Mouse (Mus musculus): ENCODE measurements at regions not wholly inside any gene's neighbourhood (a gene's known extent, or its start where the extent isn't known, plus 50 kb on each side); places are given as distances from the start of the nearest gene placed in this dataset.

GRCm38 (mm10) chr17:48738708-48739107, 193.5 kb upstream of the Lrfn2 start:
- Histone ChIP-seq H3K9me3 (replicated peaks) (no peaks in the 10 kb centered on the region), H3K4me2 (no peak overlapping the region), H3K4me3 (replicated peaks) (no peak overlapping the region), H3K9ac (no peak overlapping the region), H3K27ac (no peak overlapping the region), H3K27me3 (no peaks in the 10 kb centered on the region), H3K36me3 (no peaks in the 10 kb centered on the region), H3K4me1 (replicated peaks) (no peaks in the 10 kb centered on the region)
- DNase-seq (no peak), ATAC-seq (ENCODE audit: low read depth) (peak; percentile 71)
- 44% methylated on average over 5 of the region's 5 CpGs for WGBS (ENCODE audit: insufficient replicate concordance)

- no peaks in the 10 kb centered on the region for H3K27me3 ChIP-seq
- H3K4me3 ChIP-seq (replicated peaks): no peak overlapping the region
- H3K4me1 ChIP-seq (replicated peaks): no peaks in the 10 kb centered on the region
- H3K9me3 ChIP-seq (replicated peaks): 0 out of 2 replicates have a peak, but pooled peaks cover 3% of the 10 kb centered on the region
- H3K9ac ChIP-seq: no peak overlapping the region
- no peak overlapping the region for H3K27ac ChIP-seq
- no peak overlapping the region for H3K4me2 ChIP-seq
- no peak for DNase-seq
- H3K36me3 ChIP-seq: no peaks in the 10 kb centered on the region
- WGBS (ENCODE audit: insufficient replicate concordance): 77% methylated on average over 13 of the region's 13 CpGs
- no peak for ATAC-seq (ENCODE audit: low read depth)
Measured at GRCm38 (mm10) chr17:48742769-48743405, 189.3 kb upstream of the Lrfn2 start.

GRCm38 (mm10) chr17:48770099-48770498, 162.1 kb upstream of the Lrfn2 start:
- DNase-seq: no peak
- no peak overlapping the region for H3K9ac ChIP-seq
- no peaks in the 10 kb centered on the region for H3K36me3 ChIP-seq
- H3K4me1 ChIP-seq (replicated peaks): no peaks in the 10 kb centered on the region
- H3K27ac ChIP-seq: no peak overlapping the region
- H3K4me2 ChIP-seq: no peak overlapping the region
- ATAC-seq (ENCODE audit: low read depth): no peak
- 46% methylated on average over 2 of the region's 2 CpGs for WGBS (ENCODE audit: insufficient replicate concordance)
- no peaks in the 10 kb centered on the region for H3K27me3 ChIP-seq
- H3K4me3 ChIP-seq (replicated peaks): no peak overlapping the region
- no peaks in the 10 kb centered on the region for H3K9me3 ChIP-seq (replicated peaks)

GRCm38 (mm10) chr17:48771721-48772320, 160.4 kb upstream of the Lrfn2 start:
- H3K27ac ChIP-seq: no peak overlapping the region
- 76% methylated on average over 13 of the region's 13 CpGs for WGBS (ENCODE audit: insufficient replicate concordance)

GRCm38 (mm10) chr17:48774172-48774890, 157.8 kb upstream of the Lrfn2 start:
- Histone ChIP-seq H3K4me2 (no peak overlapping the region), H3K4me3 (replicated peaks) (no peak overlapping the region), H3K27ac (no peak overlapping the region), H3K9me3 (replicated peaks) (no peaks in the 10 kb centered on the region), H3K9ac (no peak overlapping the region), H3K36me3 (no peaks in the 10 kb centered on the region), H3K27me3 (no peaks in the 10 kb centered on the region), H3K4me1 (replicated peaks) (no peaks in the 10 kb centered on the region)
- 65% methylated on average over 15 of the region's 15 CpGs for WGBS (ENCODE audit: insufficient replicate concordance)
- DNase-seq (no peak), ATAC-seq (ENCODE audit: low read depth) (no peak)

More at GRCm38 (mm10) chr17:48771721-48772320, 160.4 kb upstream of the Lrfn2 start:
- Histone ChIP-seq H3K27me3 (no peaks in the 10 kb centered on the region), H3K36me3 (no peaks in the 10 kb centered on the region), H3K9ac (no peak overlapping the region), H3K9me3 (replicated peaks) (no peaks in the 10 kb centered on the region), H3K4me2 (no peak overlapping the region), H3K4me1 (replicated peaks) (no peaks in the 10 kb centered on the region), H3K4me3 (replicated peaks) (no peak overlapping the region)
- no peak for DNase-seq
- no peak for ATAC-seq (ENCODE audit: low read depth)

GRCm38 (mm10) chr17:48775479-48775878, 156.7 kb upstream of the Lrfn2 start:
- ATAC-seq (ENCODE audit: low read depth) (no peak), DNase-seq (no peak)
- Histone ChIP-seq H3K27me3 (no peaks in the 10 kb centered on the region), H3K36me3 (no peaks in the 10 kb centered on the region), H3K9me3 (replicated peaks) (no peaks in the 10 kb centered on the region), H3K4me1 (replicated peaks) (no peaks in the 10 kb centered on the region), H3K4me3 (replicated peaks) (no peak overlapping the region), H3K4me2 (no peak overlapping the region), H3K9ac (no peak overlapping the region), H3K27ac (no peak overlapping the region)
- 61% methylated on average over 5 of the region's 5 CpGs for WGBS (ENCODE audit: insufficient replicate concordance)

- ATAC-seq (ENCODE audit: low read depth): no peak
- WGBS (ENCODE audit: insufficient replicate concordance): 27% methylated on average over 2 of the region's 2 CpGs
- Histone ChIP-seq H3K9me3 (replicated peaks) (no peaks in the 10 kb centered on the region), H3K36me3 (no peaks in the 10 kb centered on the region), H3K27ac (no peak overlapping the region), H3K4me2 (no peak overlapping the region), H3K4me1 (replicated peaks) (no peaks in the 10 kb centered on the region), H3K4me3 (replicated peaks) (no peak overlapping the region), H3K9ac (no peak overlapping the region), H3K27me3 (no peaks in the 10 kb centered on the region)
- no peak for DNase-seq
Measured at GRCm38 (mm10) chr17:48776502-48776902, 155.7 kb upstream of the Lrfn2 start.

- no peak for DNase-seq
- no peak overlapping the region for H3K4me2 ChIP-seq
- ATAC-seq (ENCODE audit: low read depth): no peak
- H3K4me3 ChIP-seq (replicated peaks): no peak overlapping the region
- no peak overlapping the region for H3K9ac ChIP-seq
- no peaks in the 10 kb centered on the region for H3K9me3 ChIP-seq (replicated peaks)
- H3K27ac ChIP-seq: no peak overlapping the region
- no peaks in the 10 kb centered on the region for H3K36me3 ChIP-seq
- H3K27me3 ChIP-seq: no peaks in the 10 kb centered on the region
- WGBS (ENCODE audit: insufficient replicate concordance): 82% methylated on average over 7 of the region's 7 CpGs
- no peaks in the 10 kb centered on the region for H3K4me1 ChIP-seq (replicated peaks)
Measured at GRCm38 (mm10) chr17:48780217-48780616, 152.0 kb upstream of the Lrfn2 start.

- DNase-seq (no peak), ATAC-seq (ENCODE audit: low read depth) (no peak)
- Histone ChIP-seq H3K4me1 (replicated peaks) (no peaks in the 10 kb centered on the region), H3K27ac (no peak overlapping the region), H3K9me3 (replicated peaks) (no peaks in the 10 kb centered on the region), H3K4me3 (replicated peaks) (no peak overlapping the region), H3K36me3 (no peaks in the 10 kb centered on the region), H3K4me2 (no peak overlapping the region), H3K9ac (no peak overlapping the region), H3K27me3 (no peaks in the 10 kb centered on the region)
- WGBS (ENCODE audit: insufficient replicate concordance): 70% methylated on average over 5 of the region's 5 CpGs
Measured at GRCm38 (mm10) chr17:48784417-48784816, 147.8 kb upstream of the Lrfn2 start.

GRCm38 (mm10) chr17:48786501-48786900, 145.7 kb upstream of the Lrfn2 start:
- Histone ChIP-seq H3K27ac (no peak overlapping the region), H3K36me3 (no peaks in the 10 kb centered on the region), H3K4me3 (replicated peaks) (no peak overlapping the region), H3K9ac (no peak overlapping the region), H3K9me3 (replicated peaks) (no peaks in the 10 kb centered on the region), H3K4me1 (replicated peaks) (no peaks in the 10 kb centered on the region), H3K27me3 (no peaks in the 10 kb centered on the region), H3K4me2 (no peak overlapping the region)
- 70% methylated on average over 12 of the region's 12 CpGs for whole genome bisulfite sequencing (ENCODE audit: insufficient replicate concordance)
- no peak for DNase-seq
- no peak for ATAC-seq (ENCODE audit: low read depth)

- Histone ChIP-seq H3K36me3 (no peaks in the 10 kb centered on the region), H3K27ac (no peak overlapping the region), H3K9ac (no peak overlapping the region), H3K9me3 (replicated peaks) (no peaks in the 10 kb centered on the region), H3K4me3 (replicated peaks) (no peak overlapping the region), H3K4me2 (no peak overlapping the region), H3K4me1 (replicated peaks) (no peaks in the 10 kb centered on the region), H3K27me3 (no peaks in the 10 kb centered on the region)
- 72% methylated on average over 7 of the region's 7 CpGs for WGBS (ENCODE audit: insufficient replicate concordance)
- ATAC-seq (ENCODE audit: low read depth): no peak
- DNase-seq: no peak
Measured at GRCm38 (mm10) chr17:48789846-48790245, 142.3 kb upstream of the Lrfn2 start.

All from liver, embryonic 13.5 days (tissue).